Mouse (Mus musculus): ENCODE data around the gene ccdc198. TPM values are rescaled to one million over a fixed set of nuclear protein-coding genes. Genes with fewer than 3 reads are reported as not detected.
"Not testable (repeated sequence)": the region's sequence is repeated elsewhere in the genome, so short reads cannot be mapped to it uniquely, and the experiment has no call there.

ccdc198 gene
- polyA plus RNA-seq (2012; rRNA removed) = not detected in 2 replicates

DNA sequence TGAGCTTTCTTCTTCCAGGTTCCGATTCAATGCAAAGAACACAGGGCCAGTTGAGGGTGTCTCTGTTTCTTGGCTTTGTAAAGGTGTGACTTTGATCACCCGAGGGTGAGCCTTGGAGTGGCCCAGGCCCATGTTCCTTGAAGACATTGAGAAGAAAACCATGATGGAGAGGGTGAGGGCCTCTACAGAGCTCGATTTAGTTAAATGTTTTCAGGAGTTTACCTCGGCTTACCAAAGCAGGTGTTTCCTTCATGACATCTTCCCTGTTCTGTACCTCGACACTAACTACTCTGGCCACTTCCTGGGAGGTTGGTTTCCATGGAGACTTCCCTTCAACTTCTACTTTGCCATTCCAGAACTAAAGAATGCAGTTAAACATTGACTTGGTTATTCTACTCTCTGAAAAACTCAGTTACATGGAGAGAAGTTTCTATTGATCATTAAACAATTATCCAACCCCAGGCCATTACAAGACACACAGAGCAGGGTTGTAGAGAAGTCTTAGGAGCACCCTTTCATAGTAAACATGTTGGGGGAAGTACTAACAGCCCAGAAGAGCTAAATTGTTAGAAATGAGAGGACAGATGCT, at the start of gene ccdc198:
TSS of gene ccdc198 (minus strand) at position 349 of the 589 bp plus-strand sequence.
- DNase-seq = no peak
- TF ChIP-seq POLR2A (IDR thresholded peaks at IDR 0.05; ENCODE audit: borderline replicate concordance, insufficient read depth, low read length) = no peak
- TF ChIP-seq CTCF (IDR thresholded peaks at IDR 0.05; ENCODE audit: borderline replicate concordance, insufficient read depth, low read depth, low read length) = no peak
- no peaks in the 10 kb centered on the region for H3K4me1 ChIP-seq (ENCODE audit: control insufficient read depth, insufficient read depth, low read length)
- H3K27ac ChIP-seq (ENCODE audit: insufficient read depth, low read length) = no peak within 1 kb of the TSS
- no peaks in the 10 kb centered on the region for H3K27me3 ChIP-seq (ENCODE audit: control insufficient read depth, insufficient read depth, low read length)
- WGBS = 77% methylated on average over 5 of the region's 5 CpGs
- H3K4me3 ChIP-seq (replicated peaks; ENCODE audit: insufficient read depth, low read depth, low read length) = no peak within 1 kb of the TSS

DNA sequence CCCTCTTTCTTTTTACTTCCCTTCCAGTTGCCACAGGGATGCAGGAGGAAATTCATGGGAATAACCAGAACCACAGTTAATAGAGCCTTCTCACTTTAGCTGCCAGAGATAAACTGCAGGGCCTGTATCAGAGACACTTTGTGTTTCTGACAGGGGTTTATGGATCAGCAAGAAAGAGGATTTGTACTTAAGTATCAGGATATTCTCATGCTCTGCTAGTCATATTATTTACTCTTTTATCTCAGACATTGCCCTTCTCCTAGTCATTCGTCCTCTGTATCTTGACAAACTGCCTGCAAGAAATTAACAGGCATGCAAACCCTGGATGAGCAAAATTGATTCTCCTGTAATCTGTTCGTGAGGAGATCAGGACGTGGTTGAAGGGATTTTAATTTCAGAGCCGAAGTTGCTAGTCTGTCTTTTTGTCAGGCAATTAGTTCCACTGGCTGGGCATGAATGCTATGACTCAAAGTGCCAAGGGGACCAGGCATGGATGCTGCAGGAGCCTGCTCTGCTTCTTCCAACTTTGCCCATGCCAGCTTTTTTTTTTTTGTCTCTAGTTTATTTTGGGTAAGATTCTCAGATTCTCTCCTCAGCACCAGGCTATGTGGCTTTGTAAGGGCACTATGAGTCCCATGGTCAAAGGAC, 48.7 kb upstream of the ccdc198 start:
- 21% methylated on average over 4 of the region's 4 CpGs for WGBS
- H3K4me1 ChIP-seq (ENCODE audit: control insufficient read depth, insufficient read depth, low read length) = peaks cover 2% of the 10 kb centered on the region; the same call in 1 of the 2 replicates
- no peak overlapping the region for H3K27ac ChIP-seq (ENCODE audit: insufficient read depth, low read length)
- no peak for TF ChIP-seq POLR2A (IDR thresholded peaks at IDR 0.05; ENCODE audit: borderline replicate concordance, insufficient read depth, low read length)
- TF ChIP-seq CTCF (IDR thresholded peaks at IDR 0.05; ENCODE audit: borderline replicate concordance, insufficient read depth, low read depth, low read length) = no peak
- DNase-seq = peak; percentile 20 to 41
- no peak overlapping the region for H3K4me3 ChIP-seq (replicated peaks; ENCODE audit: insufficient read depth, low read depth, low read length)
- no peaks in the 10 kb centered on the region for H3K27me3 ChIP-seq (ENCODE audit: control insufficient read depth, insufficient read depth, low read length)

DNA sequence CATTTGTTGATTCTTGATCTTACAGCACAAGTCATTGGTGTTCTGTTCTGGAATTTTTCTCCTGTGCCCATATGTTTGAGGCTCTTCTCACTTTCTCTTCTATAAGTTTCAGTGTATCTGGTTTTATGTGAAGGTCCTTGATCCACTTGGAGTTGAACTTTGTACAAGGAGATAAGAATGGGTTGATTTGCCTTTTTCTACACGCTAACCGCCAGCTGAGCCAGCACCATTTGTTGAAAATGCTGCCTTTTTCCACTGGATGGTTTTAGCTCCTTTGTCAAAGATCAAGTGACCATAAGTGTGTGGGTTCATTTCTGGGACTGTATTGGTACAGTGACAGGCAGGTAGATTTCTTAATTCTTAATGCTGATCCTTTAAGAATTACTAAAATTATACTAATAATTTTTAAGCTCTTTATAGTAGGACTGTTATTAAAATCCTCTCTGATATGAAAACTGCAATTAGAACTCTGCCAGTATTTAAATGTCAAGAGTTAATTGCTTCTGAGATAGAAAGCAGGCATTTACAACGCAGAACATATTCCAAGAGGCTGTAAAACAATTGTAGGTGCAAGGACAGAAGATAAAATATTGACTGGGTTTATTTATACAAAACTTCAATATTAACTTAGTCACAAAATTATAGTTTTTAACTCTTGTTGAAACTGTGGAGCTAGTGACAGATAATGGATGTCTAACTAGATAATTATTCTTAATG, 44.9 kb upstream of the ccdc198 start:
- peaks cover 2% of the 10 kb centered on the region; the same call in 1 of the 2 replicates for H3K4me1 ChIP-seq (ENCODE audit: control insufficient read depth, insufficient read depth, low read length)
- 92% methylated on average over 3 of the region's 3 CpGs for WGBS
- TF ChIP-seq POLR2A (IDR thresholded peaks at IDR 0.05; ENCODE audit: borderline replicate concordance, insufficient read depth, low read length) = no peak
- no peak for TF ChIP-seq CTCF (IDR thresholded peaks at IDR 0.05; ENCODE audit: borderline replicate concordance, insufficient read depth, low read depth, low read length)
- H3K4me3 ChIP-seq (replicated peaks; ENCODE audit: insufficient read depth, low read depth, low read length) = no peak overlapping the region
- H3K27me3 ChIP-seq (ENCODE audit: control insufficient read depth, insufficient read depth, low read length) = no peaks in the 10 kb centered on the region
- DNase-seq = no peak
- no peak overlapping the region for H3K27ac ChIP-seq (ENCODE audit: insufficient read depth, low read length)

DNA sequence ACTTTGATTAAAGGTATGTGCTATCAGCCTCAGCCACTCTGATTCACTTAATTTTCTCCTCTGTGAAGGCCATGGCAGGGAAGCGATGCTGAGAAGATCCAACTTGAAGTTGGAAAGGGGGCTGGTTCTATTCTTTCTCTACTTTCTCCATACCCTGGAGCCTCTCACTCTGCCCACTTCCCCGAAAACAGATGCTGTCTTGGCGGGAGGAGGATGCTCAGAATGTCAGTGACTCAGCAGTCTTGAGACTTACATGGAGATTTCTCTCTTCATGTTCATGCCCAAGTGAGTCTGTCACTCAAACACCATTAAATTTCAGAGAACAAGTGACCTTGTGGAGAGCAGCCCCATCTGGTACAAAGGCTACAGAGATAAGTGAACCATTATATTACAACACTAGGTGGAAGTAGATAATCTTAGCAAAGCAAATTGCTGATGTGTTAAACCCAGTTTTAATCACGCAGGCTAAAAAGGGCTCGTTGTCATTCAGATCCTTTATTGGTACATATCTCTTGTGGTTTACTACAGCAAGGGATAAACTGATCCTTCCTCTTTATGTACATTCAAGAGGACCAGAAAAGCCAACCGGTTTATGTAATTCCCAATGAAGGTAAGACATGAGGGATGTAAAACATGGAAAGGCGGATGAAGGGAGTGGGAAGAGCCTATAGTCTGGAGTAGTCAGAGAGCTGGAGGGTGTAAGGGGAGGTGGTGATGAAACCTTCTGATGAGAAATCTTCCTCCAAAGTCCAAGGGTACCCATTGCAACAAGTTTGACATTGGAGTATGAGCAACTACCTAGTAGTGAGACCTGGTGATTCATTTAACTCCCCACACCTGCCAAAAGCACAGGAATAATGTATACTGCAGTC, 38.7 kb upstream of the ccdc198 start:
- WGBS = 78% methylated on average over 7 of the region's 7 CpGs
- Histone ChIP-seq H3K4me1 (ENCODE audit: control insufficient read depth, insufficient read depth, low read length) (no peaks in the 10 kb centered on the region), H3K4me3 (replicated peaks; ENCODE audit: insufficient read depth, low read depth, low read length) (no peak overlapping the region), H3K27me3 (ENCODE audit: control insufficient read depth, insufficient read depth, low read length) (no peaks in the 10 kb centered on the region), H3K27ac (ENCODE audit: insufficient read depth, low read length) (no peak overlapping the region)
- TF ChIP-seq POLR2A (IDR thresholded peaks at IDR 0.05; ENCODE audit: borderline replicate concordance, insufficient read depth, low read length) (no peak), CTCF (IDR thresholded peaks at IDR 0.05; ENCODE audit: borderline replicate concordance, insufficient read depth, low read depth, low read length) (no peak)
- no peak for DNase-seq

DNA sequence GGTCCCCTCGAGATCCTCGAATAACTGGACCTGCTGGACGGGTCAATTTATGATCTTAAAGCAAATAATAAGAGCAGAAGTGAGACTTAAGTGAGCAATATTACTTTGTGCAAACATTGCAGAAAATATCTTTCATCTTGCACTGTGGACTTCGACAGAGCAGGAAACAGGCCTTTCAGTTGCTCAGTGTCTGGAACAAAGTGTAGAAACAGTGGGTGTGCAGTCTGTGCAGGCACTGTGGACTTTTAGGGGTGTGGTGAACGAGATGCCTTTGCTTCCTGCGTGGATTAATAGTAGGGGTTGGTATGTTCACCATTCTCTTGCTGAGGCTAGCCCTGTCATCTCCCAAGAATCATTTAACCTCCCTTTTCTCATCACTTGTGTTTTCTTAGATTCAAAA, 33.6 kb upstream of the ccdc198 start:
- TF ChIP-seq CTCF (IDR thresholded peaks at IDR 0.05; ENCODE audit: borderline replicate concordance, insufficient read depth, low read depth, low read length) (no peak), POLR2A (IDR thresholded peaks at IDR 0.05; ENCODE audit: borderline replicate concordance, insufficient read depth, low read length) (no peak)
- no peak for DNase-seq
- Histone ChIP-seq H3K27ac (ENCODE audit: insufficient read depth, low read length) (no peak overlapping the region), H3K4me1 (ENCODE audit: control insufficient read depth, insufficient read depth, low read length) (no peaks in the 10 kb centered on the region), H3K27me3 (ENCODE audit: control insufficient read depth, insufficient read depth, low read length) (no peaks in the 10 kb centered on the region), H3K4me3 (replicated peaks; ENCODE audit: insufficient read depth, low read depth, low read length) (no peak overlapping the region)
- 74% methylated on average over 6 of the region's 6 CpGs for WGBS

DNA sequence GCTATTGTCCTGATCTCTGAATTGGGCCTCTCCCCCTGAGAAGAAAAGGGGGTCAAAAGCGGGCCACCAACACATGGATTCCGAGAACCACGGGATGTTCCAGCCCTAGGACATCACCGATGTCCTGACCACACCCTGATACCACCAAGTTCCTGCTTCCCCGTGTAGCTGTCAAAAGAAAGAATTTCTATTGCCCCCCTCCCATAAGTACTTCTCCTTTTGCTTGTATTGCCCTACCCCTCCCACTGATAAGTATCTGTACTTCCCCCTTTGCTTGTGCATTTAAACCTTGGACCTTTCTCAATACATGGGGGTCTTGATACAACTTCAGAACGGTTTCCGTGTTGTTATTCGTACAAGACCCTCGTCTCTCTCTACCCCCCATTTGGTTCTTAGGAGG, 33.2 kb upstream of the ccdc198 start:
- H3K27ac ChIP-seq (ENCODE audit: insufficient read depth, low read length); DNase-seq; H3K4me1 ChIP-seq (ENCODE audit: control insufficient read depth, insufficient read depth, low read length); H3K27me3 ChIP-seq (ENCODE audit: control insufficient read depth, insufficient read depth, low read length); H3K4me3 ChIP-seq (replicated peaks; ENCODE audit: insufficient read depth, low read depth, low read length): not testable (repeated sequence)
- 90% methylated on average over 9 of the region's 9 CpGs for WGBS

DNA sequence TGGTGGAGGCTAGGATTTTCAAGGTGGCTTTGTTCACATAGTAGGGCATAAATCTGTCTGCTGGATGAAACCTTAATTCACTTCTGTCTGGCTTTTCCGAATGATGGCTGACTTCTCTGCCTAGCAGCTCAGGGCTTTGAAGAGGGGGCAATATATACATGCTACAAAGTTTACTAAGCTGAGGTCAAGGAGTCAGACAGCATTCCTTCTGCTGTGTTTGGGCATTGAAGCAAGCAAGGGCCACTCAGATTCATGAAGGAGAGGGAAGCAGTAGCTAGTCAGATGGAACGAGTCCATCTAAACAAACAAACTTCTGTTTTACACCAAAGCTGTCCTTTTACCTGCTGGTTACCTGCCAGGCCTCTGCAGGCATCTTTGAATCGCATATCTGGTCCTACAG, 32.4 kb upstream of the ccdc198 start:
- Histone ChIP-seq H3K4me1 (ENCODE audit: control insufficient read depth, insufficient read depth, low read length) (no peaks in the 10 kb centered on the region), H3K27ac (ENCODE audit: insufficient read depth, low read length) (no peak overlapping the region), H3K4me3 (replicated peaks; ENCODE audit: insufficient read depth, low read depth, low read length) (no peak overlapping the region), H3K27me3 (ENCODE audit: control insufficient read depth, insufficient read depth, low read length) (no peaks in the 10 kb centered on the region)
- no peak for TF ChIP-seq CTCF (IDR thresholded peaks at IDR 0.05; ENCODE audit: borderline replicate concordance, insufficient read depth, low read depth, low read length)
- TF ChIP-seq POLR2A (IDR thresholded peaks at IDR 0.05; ENCODE audit: borderline replicate concordance, insufficient read depth, low read length) = no peak
- DNase-seq = no peak
- WGBS = 80% methylated on average over 3 of the region's 3 CpGs
